Mouse (Mus musculus) left cerebral cortex, adult 2 months (tissue): ENCODE data around the gene 6030408B16Rik. TPM values are rescaled to one million over a fixed set of nuclear protein-coding genes. Genes with fewer than 3 reads are reported as not detected.

Experiments
- DNase-seq, 2 experiments: peaks; one replicate each; pipeline ENCODE4 v3.0.0; 2021 to 2022; ENCODE audit warnings: low spot score in 2 of 2, mixed read lengths in 1 of 2; ENCODE audit errors: extremely low spot score in 1 of 2
- H3K27ac ChIP-seq: fragments of 200-600 bp; 2 replicates; pipeline ENCODE4 v1.8.1; 2022
- H3K4me3 ChIP-seq: fragments of 200-600 bp; 2 replicates; pipeline ENCODE4 v1.8.1; 2022
- CTCF ChIP-seq: fragments of 200-600 bp; IDR thresholded peaks from 2 replicates; pipeline ENCODE4 v1.8.1; 2022; ENCODE audit warnings: antibody characterized with exemption, mild to moderate bottlenecking, moderate library complexity
- intact Hi-C: fragments of 180-260 bp; cut with DNase I; formaldehyde crosslinking; loops from one replicate; pipeline ENCODE4 v1.15.1; 2025
- total RNA-seq, 2 experiments: library from RNA; stranded (reverse); gene quantifications; 2 replicates each; pipeline ENCODE4 v1.2.3; 2021

The 6030408B16Rik gene
- total RNA-seq, 2 experiments from 2014 or later: 0.30 to 0.41 TPM

GRCm38 (mm10) chr15:101271107-101271506 lies 21.9 kb upstream of the 6030408B16Rik start:
- intact Hi-C loops: no loop called here
- peak overlapping the region; percentile 17 for H3K4me3 ChIP-seq
- TF ChIP-seq CTCF: no peak
- peak overlapping the region; percentile 41; the same call in 1 of the 2 replicates for H3K27ac ChIP-seq
- no peak for DNase-seq

- intact Hi-C loops: no loop called here
- peak overlapping the region; percentile 50; the same call in 1 of the 2 replicates for H3K27ac ChIP-seq
- no peak for DNase-seq
- no peak for TF ChIP-seq CTCF
- H3K4me3 ChIP-seq: no peak overlapping the region
These were observed 21.5 kb upstream of the 6030408B16Rik start for GRCm38 (mm10) chr15:101271513-101271912.

- DNase-seq: no peak
- Histone ChIP-seq H3K27ac (no peak overlapping the region), H3K4me3 (no peak overlapping the region)
- TF ChIP-seq CTCF: no peak
- intact Hi-C loops: no loop called here
These were observed 18.6 kb upstream of the 6030408B16Rik start for GRCm38 (mm10) chr15:101274380-101274779.

GRCm38 (mm10) chr15:101277351-101277899 lies 15.6 kb upstream of the 6030408B16Rik start:
- Histone ChIP-seq H3K27ac (no peak overlapping the region; the same call in 1 of the 2 replicates), H3K4me3 (no peak overlapping the region)
- intact Hi-C loops: no loop called here
- no peak for DNase-seq
- TF ChIP-seq CTCF: no peak

GRCm38 (mm10) chr15:101278589-101278988 lies 14.4 kb upstream of the 6030408B16Rik start:
- no peak overlapping the region for H3K27ac ChIP-seq
- no peak overlapping the region for H3K4me3 ChIP-seq
- intact Hi-C loops: no loop called here
- no peak for DNase-seq
- TF ChIP-seq CTCF: no peak

GRCm38 (mm10) chr15:101279430-101279999 lies 13.5 kb upstream of the 6030408B16Rik start:
- TF ChIP-seq CTCF: no peak
- intact Hi-C loops: no loop called here
- DNase-seq: no peak
- Histone ChIP-seq H3K27ac (no peak overlapping the region), H3K4me3 (no peak overlapping the region)

GRCm38 (mm10) chr15:101282471-101282870 lies 10.5 kb upstream of the 6030408B16Rik start:
- no peak overlapping the region for H3K27ac ChIP-seq
- TF ChIP-seq CTCF: no peak
- no peak overlapping the region for H3K4me3 ChIP-seq
- intact Hi-C loops: no loop called here
- no peak for DNase-seq

GRCm38 (mm10) chr15:101283183-101283910 lies 9.7 kb upstream of the 6030408B16Rik start:
- H3K27ac ChIP-seq: peak overlapping the region; percentile 99
- DNase-seq: peak in 1 of 2 experiments; percentile 62
- intact Hi-C loops: loop anchor here (1.0 kb wide), 2 partner anchors 43 to 62 kb away; no protein-coding TSS in a partner anchor

GRCm38 (mm10) chr15:101283911-101284750 lies 8.9 kb upstream of the 6030408B16Rik start, which contains the start of gene Atg101:
Gene Atg101, plus strand, starts transcription at chr15:101284272.
- TF ChIP-seq CTCF: peak; percentile 91
- H3K4me3 ChIP-seq: peak within 1 kb of the TSS; percentile 86

More at GRCm38 (mm10) chr15:101283183-101283910, 9.7 kb upstream of the 6030408B16Rik start:
- peak; percentile 70 for TF ChIP-seq CTCF
- peak overlapping the region; percentile 86 for H3K4me3 ChIP-seq

GRCm38 (mm10) chr15:101286129-101286770 lies 6.8 kb upstream of the 6030408B16Rik start:
- intact Hi-C loops: no loop called here
- Histone ChIP-seq H3K27ac (no peak overlapping the region), H3K4me3 (no peak overlapping the region)
- DNase-seq: no peak
- peak; percentile 38 for TF ChIP-seq CTCF

More at GRCm38 (mm10) chr15:101283911-101284750, 8.9 kb upstream of the 6030408B16Rik start, which contains the start of gene Atg101:
- peak within 1 kb of the TSS; percentile 99 for H3K27ac ChIP-seq
- intact Hi-C loops: loop anchor here (1.0 kb wide), 2 partner anchors 44 to 63 kb away; no protein-coding TSS in a partner anchor
- peak; percentile 90 to 91 for DNase-seq

GRCm38 (mm10) chr15:101287361-101287760 lies 5.7 kb upstream of the 6030408B16Rik start:
- no peak overlapping the region for H3K4me3 ChIP-seq
- intact Hi-C loops: no loop called here
- no peak for DNase-seq
- no peak for TF ChIP-seq CTCF
- H3K27ac ChIP-seq: no peak overlapping the region
